ENCODE assay signal across 8 mouse cellular contexts in the genomic region with DNA sequence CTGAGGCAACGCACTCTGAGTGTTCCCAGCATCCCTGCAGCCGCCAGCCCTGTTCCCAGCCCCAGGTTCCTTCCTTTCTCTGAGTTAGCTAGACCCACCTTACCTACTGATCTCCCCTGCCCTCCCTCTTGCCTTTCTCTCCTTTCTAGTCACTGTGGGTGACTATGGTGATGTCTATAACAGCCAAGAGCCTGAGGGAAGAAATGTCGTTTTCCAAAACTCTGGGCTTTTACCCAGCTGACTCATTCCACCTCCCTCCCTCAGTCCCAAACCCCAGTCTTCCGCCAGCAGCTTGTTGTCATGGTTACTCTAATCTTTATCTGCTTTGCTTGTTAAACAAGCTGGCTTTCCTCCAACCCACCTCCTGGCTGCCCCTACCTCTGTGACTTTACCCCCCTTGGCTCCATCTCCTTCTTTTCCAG.
DNase-seq lines count a peak whose midpoint lies in the region; ATAC-seq and TF ChIP-seq lines count a peak whose summit lies in the region.

No protein-coding gene starts in this region.

- TF ChIP-seq POLR2A in lung, adult 2 months (IDR thresholded peaks at IDR 0.05; ENCODE audit: borderline replicate concordance, extremely low read depth, low read depth, low read length): no peak

- H3K4me2 ChIP-seq in lung, embryonic 14.5 days: no peak overlapping the region
- H3K4me2 ChIP-seq in midbrain, postnatal 0 days (ENCODE audit: low read depth, low read length, poor library complexity, severe bottlenecking): 0 out of 2 replicates have a peak overlapping the region, but pooled peaks have one; percentile 6

- TF ChIP-seq CTCF in lung, embryonic 14.5 days (IDR thresholded peaks at IDR 0.05; ENCODE audit: low read depth): no peak
- no peak for TF ChIP-seq CTCF in lung, adult 2 months (IDR thresholded peaks at IDR 0.05; ENCODE audit: insufficient read depth, low read length)
- TF ChIP-seq CTCF in layer of hippocampus, adult 2 months (conservative IDR thresholded peaks at IDR 0.05): no peak
- TF ChIP-seq CTCF in midbrain, postnatal 0 days (IDR thresholded peaks at IDR 0.05): no peak

- no peak overlapping the region for H3K9ac ChIP-seq in lung, embryonic 14.5 days
- no peak overlapping the region for H3K9ac ChIP-seq in midbrain, postnatal 0 days (replicated peaks; ENCODE audit: low read length, poor library complexity, severe bottlenecking)

- DNase-seq in lung, embryonic 14.5 days: peak; percentile 61
- no peak for DNase-seq in lung, adult 2 months
- peak; percentile 96 for DNase-seq in brain, adult 2 months (ENCODE audit: low read depth, low spot score)
- peak; percentile 44 to 57 for DNase-seq in frontal cortex, postnatal 10 days (ENCODE audit: low spot score in 2 of 2)
- peak; percentile 68 to 89 for DNase-seq in layer of hippocampus, adult 2 months (ENCODE audit: low spot score in 2 of 2)
- DNase-seq in midbrain, postnatal 0 days (ENCODE audit: low spot score): peak; percentile 80
- DNase-seq in c-Kit-positive CD71-positive TER-119-positive erythroid progenitor cells, embryonic 14.5 days (ENCODE audit: low spot score): no peak
- DNase-seq in spleen, postnatal 10 days (ENCODE audit: low spot score in 2 of 2): no peak

- ATAC-seq in lung, embryonic 14.5 days (ENCODE audit: insufficient read depth): peak; percentile 35; the same call in 1 of the 2 replicates
- ATAC-seq in midbrain, postnatal 0 days (ENCODE audit: low FRiP score): peak; percentile 73

- peaks cover 9% of the 10 kb centered on the region; the same call in 1 of the 2 replicates for H3K4me1 ChIP-seq in lung, embryonic 14.5 days (ENCODE audit: insufficient read depth)
- no peaks in the 10 kb centered on the region for H3K4me1 ChIP-seq in lung, adult 2 months (ENCODE audit: control insufficient read depth, insufficient read depth, low read length)
- peaks cover 22% of the 10 kb centered on the region for H3K4me1 ChIP-seq in midbrain, postnatal 0 days (ENCODE audit: insufficient read depth, low read length)

- no peaks in the 10 kb centered on the region for H3K9me3 ChIP-seq in lung, embryonic 14.5 days (ENCODE audit: low read depth, low read length)
- H3K9me3 ChIP-seq in midbrain, postnatal 0 days (ENCODE audit: low read length): no peaks in the 10 kb centered on the region

- H3K27me3 ChIP-seq in lung, embryonic 14.5 days (ENCODE audit: insufficient read depth, low read length): no peaks in the 10 kb centered on the region
- H3K27me3 ChIP-seq in midbrain, postnatal 0 days (ENCODE audit: insufficient read depth, low read length): no peaks in the 10 kb centered on the region

- H3K4me3 ChIP-seq in lung, embryonic 14.5 days (ENCODE audit: low read depth, low read length): no peak overlapping the region
- H3K4me3 ChIP-seq in lung, adult 2 months (replicated peaks; ENCODE audit: extremely low read depth, low read depth, low read length): no peak overlapping the region
- no peak overlapping the region for H3K4me3 ChIP-seq in layer of hippocampus, adult 2 months
- H3K4me3 ChIP-seq in midbrain, postnatal 0 days (ENCODE audit: low read depth, low read length): no peak overlapping the region

- H3K27ac ChIP-seq in lung, embryonic 14.5 days (ENCODE audit: low read depth): no peak overlapping the region
- peak overlapping the region; percentile 83 for H3K27ac ChIP-seq in layer of hippocampus, adult 2 months
- H3K27ac ChIP-seq in midbrain, postnatal 0 days (ENCODE audit: low read depth, low read length): 0 out of 2 replicates have a peak overlapping the region, but pooled peaks have one; percentile 47

- no peaks in the 10 kb centered on the region for H3K36me3 ChIP-seq in lung, embryonic 14.5 days (ENCODE audit: insufficient read depth)
- no peaks in the 10 kb centered on the region for H3K36me3 ChIP-seq in midbrain, postnatal 0 days (ENCODE audit: insufficient read depth, low read length)

- WGBS in lung, embryonic 14.5 days: 36% methylated on average over 4 of the region's 4 CpGs
- 51% methylated on average over 4 of the region's 4 CpGs for WGBS in lung, adult 2 months
- 37% methylated on average over 4 of the region's 4 CpGs for WGBS in midbrain, postnatal 0 days

Comparison
In these comparisons a context has a peak if more than half of its experiments do, and no peak if none do; other contexts are left out.
1. DNase-seq: peak in lung, embryonic 14.5 days (single experiment), brain, adult 2 months (single experiment), frontal cortex, postnatal 10 days (2 of 2), layer of hippocampus, adult 2 months (2 of 2) and midbrain, postnatal 0 days (single experiment); none in lung, adult 2 months (single experiment), c-Kit-positive CD71-positive TER-119-positive erythroid progenitor cells, embryonic 14.5 days (single experiment) and spleen, postnatal 10 days (0 of 2).